Mouse (Mus musculus) left cerebral cortex, adult 9 months (tissue): ENCODE measurements at regions not wholly inside any gene's neighbourhood (a gene's known extent, or its start where the extent isn't known, plus 50 kb on each side); places are given as distances from the start of the nearest gene placed in this dataset.
A peak's percentile ranks its signal among the peaks of the same experiment; 100 is the strongest.

ENCODE experiments used
- DNase-seq, 2 experiments: peaks; one replicate each; pipeline ENCODE4 v3.0.0; 2022; ENCODE audit warnings: low spot score in 2 of 2

GRCm38 (mm10) chr13:44394016-44394415 is 335.3 kb upstream of the Jarid2 start:
- DNase-seq = no peak

- DNase-seq = peak; percentile 18 to 77
Measured at GRCm38 (mm10) chr13:44398613-44399369, 330.5 kb upstream of the Jarid2 start.

- DNase-seq = no peak
Measured at GRCm38 (mm10) chr13:44399370-44399685, 329.9 kb upstream of the Jarid2 start.

- DNase-seq = no peak
Measured at GRCm38 (mm10) chr13:44399831-44400321, 329.4 kb upstream of the Jarid2 start.

- DNase-seq = no peak
Measured at GRCm38 (mm10) chr13:44404010-44404575, 325.2 kb upstream of the Jarid2 start.

GRCm38 (mm10) chr13:44407307-44407706 is 322.0 kb upstream of the Jarid2 start:
- DNase-seq = no peak

GRCm38 (mm10) chr13:44408619-44408959 is 320.7 kb upstream of the Jarid2 start:
- no peak for DNase-seq

GRCm38 (mm10) chr13:44408960-44409719 is 320.1 kb upstream of the Jarid2 start:
- no peak for DNase-seq

GRCm38 (mm10) chr13:44409720-44410047 is 319.6 kb upstream of the Jarid2 start:
- no peak for DNase-seq

GRCm38 (mm10) chr13:44411781-44412496 is 317.3 kb upstream of the Jarid2 start:
- no peak for DNase-seq

GRCm38 (mm10) chr13:44413305-44413704 is 316.0 kb upstream of the Jarid2 start:
- DNase-seq = no peak

- DNase-seq = no peak
Measured at GRCm38 (mm10) chr13:44415971-44416370, 313.3 kb upstream of the Jarid2 start.

GRCm38 (mm10) chr13:44416986-44417385 is 312.3 kb upstream of the Jarid2 start:
- DNase-seq = no peak

- no peak for DNase-seq
Measured at GRCm38 (mm10) chr13:44419056-44419455, 310.2 kb upstream of the Jarid2 start.

- no peak for DNase-seq
Measured at GRCm38 (mm10) chr13:44419472-44420226, 309.6 kb upstream of the Jarid2 start.

- no peak for DNase-seq
Measured at GRCm38 (mm10) chr13:44420227-44420592, 309.1 kb upstream of the Jarid2 start.

- DNase-seq = no peak
Measured at GRCm38 (mm10) chr13:44420941-44421340, 308.3 kb upstream of the Jarid2 start.

- peak; percentile 65 to 66 for DNase-seq
Measured at GRCm38 (mm10) chr13:44421426-44421825, 307.8 kb upstream of the Jarid2 start.

- no peak for DNase-seq
Measured at GRCm38 (mm10) chr13:44421922-44422321, 307.4 kb upstream of the Jarid2 start.

- no peak for DNase-seq
Measured at GRCm38 (mm10) chr13:44430492-44430891, 298.8 kb upstream of the Jarid2 start.

- DNase-seq = no peak
Measured at GRCm38 (mm10) chr13:44437709-44438108, 291.6 kb upstream of the Jarid2 start.

- DNase-seq = no peak
Measured at GRCm38 (mm10) chr13:44441061-44441460, 288.2 kb upstream of the Jarid2 start.
